Mouse (Mus musculus) lung, postnatal 25 days (tissue): ENCODE measurements around the gene Uvssa.

Experiments
- DNase-seq: peaks from one replicate; pipeline ENCODE4 v3.0.0; 2022; ENCODE audit warnings: low spot score

The Uvssa gene

DNA sequence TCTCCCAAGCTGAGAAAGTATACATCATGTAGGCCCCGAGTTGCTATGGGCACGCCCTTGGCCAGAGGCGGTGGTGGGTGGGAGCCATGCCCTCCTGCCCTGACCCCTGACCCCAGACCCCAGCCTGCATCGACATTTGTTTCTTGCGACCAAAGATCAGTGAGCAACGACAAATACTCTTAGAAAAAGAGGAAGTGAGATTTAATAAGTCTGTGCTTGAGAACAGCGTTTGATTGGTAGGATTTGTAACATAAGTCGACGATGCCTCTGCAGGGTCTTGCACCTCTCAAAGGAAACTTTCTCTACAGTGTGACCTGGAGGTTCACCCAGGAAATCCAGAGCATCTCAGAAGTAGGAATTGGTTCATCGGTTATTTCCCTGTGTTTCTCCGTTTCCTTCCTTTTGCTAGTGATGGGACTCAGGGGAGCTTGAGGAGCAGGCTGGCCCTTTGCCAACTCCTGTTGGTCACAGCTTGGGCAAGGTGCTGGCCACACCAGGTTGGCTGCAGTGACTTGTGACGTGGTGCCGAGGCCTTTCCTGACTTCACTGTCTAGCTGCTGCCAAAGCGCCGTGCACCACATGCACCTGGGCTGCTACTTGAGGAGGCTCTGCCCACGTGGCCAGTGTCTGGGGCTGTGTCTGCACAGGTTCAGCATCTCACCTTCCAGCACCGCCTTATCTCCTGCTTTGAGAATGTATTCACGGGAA, 5.9 kb upstream of the Uvssa start:
- DNase-seq = no peak

DNA sequence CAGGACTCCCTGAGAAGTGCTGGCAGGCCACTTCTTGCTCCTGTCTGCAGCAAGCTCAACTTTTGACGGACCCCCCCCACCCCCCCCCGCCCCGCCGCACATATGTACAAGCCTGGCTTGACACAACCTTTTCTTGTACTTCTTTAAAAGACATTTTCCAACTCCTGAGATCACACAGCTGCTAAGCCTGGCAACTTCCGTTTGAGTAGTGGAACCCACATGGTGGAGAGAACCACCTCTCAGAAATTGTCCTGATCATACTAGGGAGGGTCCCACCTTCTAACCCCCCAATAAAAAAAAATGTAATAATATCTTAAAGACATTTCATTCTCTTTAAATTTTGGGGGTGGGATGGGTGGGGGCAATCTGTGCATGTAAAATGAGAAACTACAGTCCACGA, 1.2 kb upstream of the Uvssa start:
- no peak for DNase-seq

DNA sequence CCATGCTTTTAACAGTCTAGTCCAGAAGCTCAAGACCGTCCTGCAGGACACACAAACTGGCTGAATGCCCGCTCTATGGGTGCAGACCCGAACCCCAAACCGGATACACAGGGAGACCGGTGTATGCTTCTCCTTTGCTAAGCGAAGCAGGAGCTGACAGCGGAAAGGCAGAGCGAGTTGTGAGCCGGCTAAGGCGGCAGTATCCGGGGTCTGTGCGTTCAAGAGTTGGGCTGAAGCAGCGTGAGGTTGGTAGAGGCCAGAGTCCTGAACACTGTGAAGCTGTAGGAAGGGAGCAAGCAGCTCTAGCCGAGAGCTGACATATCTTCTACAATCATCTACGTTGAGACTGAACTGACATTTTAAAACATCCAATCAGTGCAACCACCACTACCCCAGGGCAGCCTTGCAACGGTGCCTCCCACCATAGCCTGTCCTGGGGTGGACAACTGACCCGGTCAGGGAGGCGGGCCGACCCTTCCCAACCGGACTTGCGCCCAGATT, 498 bp upstream of the Uvssa start:
- peak; percentile 18 for DNase-seq

DNA sequence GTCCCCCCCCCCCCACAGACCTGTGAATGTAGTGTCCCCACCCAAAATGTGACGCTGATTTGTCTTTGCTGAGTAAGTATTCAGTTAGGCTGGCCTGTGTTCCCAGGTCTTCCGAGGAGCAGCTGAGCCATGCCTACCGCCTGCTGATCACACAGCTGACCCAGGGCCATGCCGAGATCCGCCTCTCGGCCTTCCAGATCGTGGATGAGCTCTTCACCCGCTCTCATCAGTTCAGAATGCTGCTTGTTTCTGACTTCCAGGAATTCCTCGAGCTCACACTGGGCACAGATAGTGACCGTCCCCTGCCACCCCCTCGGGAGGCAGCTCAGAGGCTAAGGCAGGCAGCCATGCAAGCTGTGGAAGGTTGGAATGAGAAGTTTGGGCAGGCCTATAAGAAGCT, 9.2 kb downstream of the Uvssa start:
- DNase-seq = no peak

DNA sequence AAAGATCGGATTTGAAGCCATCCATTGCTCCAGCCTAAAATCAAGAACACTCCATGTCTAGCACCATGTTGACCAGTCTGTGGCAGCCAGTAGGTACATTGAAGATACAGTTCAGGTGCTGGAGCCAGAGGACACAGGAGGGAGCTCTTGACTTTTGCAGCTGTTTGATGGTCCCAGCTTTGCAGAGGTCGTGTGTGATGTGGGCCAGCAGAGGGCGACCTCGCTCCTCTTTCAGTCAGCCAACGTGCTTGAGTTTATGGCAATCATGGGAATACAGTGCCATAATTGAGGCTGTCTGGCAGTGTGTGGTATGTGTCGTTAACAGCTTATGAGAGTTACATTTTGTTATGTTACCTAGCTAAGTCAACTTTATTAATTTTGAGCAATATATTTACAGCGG, 15.5 kb downstream of the Uvssa start:
- DNase-seq = peak; percentile 70

DNA sequence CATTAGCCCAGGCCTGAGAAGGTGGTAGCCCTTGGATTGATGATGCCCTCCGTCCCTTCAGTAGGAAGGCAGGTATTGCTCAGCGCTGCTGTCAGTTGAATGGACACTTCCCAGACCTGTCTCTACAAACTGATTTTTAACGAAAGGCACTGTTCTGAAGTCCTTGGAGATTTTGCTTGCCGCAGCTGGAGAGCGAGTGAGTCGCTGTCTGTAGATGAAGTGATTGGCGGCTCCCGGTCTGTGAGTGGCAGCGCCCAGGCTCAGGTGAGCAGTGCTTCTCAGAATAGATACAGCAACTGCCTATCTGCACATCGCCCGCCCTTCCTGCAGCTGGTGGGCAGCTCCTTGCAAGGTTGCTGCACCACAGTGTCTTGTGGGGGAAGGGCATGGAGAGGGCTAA, 17.3 kb downstream of the Uvssa start:
- DNase-seq = no peak

DNA sequence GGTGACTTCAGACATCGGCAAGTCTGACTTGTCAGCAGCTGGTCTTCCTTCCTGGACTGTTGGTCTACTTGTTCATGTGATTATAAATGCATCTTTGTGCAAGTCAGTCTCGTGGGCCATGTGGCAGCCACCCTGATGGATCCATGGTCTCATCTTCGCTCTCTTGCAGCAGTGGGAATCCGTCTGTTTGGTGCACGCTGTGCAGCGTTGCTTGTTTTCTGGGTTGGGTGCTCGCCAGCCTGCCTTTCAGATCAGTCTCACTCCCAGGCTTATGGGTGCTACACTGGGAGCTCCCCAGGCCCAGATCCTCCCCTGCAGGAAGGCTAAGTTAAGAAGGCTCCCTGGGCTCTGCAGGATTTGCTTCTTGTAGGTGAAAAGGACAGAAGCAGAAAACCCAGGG, 18.5 kb downstream of the Uvssa start:
- DNase-seq = no peak

DNA sequence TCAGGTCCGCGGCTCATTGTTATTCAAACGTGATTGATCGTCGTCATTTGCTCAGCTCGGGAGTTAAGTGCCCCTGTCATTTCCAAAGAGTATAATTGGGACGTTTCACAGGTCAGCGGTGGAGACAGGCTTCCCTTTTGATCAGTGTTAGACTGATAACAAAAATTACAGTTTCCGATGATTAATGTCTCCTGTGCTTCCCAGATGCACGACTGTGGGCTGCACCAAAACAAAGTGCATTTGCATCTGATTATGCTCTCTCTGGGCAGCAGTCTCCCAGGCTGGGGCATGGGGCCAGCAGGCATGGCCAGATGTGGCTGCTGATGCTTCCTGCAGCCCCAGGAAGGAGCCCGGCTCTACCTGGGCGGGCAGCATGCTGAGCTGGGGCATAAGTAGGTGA, 22.5 kb downstream of the Uvssa start:
- no peak for DNase-seq

DNA sequence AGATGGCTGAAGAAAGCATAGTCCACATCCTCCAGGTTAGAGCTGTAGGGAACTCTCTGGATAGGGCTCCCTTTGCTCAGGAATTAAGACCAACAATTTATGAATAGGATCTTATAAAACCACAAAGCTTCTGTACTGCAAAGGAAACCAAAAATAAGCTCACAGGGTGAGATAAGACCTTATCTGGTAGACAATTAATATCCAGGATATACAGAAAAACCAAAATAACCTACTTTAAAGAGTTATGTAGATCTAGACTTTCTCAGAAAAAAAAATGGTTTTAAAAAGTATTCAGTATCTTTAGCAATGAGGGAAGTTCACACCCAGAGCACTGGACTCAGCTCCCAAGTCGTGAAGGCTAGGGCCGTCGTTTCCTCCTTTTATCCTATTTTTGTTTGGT, 42.0 kb downstream of the Uvssa start:
- no peak for DNase-seq

DNA sequence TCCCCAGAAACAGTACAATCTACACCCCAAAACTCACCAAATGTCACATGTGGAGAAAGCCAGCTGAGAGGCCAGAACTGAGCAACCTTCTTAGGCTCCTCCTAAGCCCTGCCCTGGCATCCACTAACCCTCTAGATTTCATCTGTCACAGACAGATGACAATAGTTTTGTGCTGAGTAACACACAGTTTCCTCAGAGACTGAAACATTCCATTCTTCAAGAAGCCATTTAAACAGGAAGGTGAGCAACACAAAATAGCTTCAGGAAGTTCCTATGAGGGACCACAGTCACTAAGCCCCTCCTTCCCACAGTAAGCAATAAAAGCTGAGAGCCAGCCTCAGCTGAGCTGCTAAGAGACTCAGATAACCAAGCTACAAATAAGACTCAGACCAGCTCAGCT, 49.1 kb downstream of the Uvssa start:
- DNase-seq = no peak

DNA sequence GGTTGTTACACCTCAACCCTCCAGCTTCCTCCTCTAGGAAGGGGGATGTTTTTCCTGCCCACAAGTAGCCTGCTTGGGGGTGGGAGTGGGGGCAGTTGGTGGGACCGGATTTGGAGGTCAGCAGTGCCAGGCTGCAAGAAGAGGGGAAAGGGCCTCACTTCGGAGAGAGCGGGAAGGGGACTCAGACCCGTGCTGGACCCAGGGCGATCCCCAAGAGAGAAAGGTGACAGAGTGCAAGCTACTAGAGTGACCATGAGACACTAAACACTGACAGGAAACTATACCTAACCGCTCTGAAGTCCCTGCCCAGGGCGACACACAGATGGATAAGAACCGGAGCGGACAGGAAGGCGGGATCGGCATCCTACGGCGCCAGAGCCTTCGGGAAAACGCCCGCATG, 51.8 kb downstream of the Uvssa start:
- no peak for DNase-seq

DNA sequence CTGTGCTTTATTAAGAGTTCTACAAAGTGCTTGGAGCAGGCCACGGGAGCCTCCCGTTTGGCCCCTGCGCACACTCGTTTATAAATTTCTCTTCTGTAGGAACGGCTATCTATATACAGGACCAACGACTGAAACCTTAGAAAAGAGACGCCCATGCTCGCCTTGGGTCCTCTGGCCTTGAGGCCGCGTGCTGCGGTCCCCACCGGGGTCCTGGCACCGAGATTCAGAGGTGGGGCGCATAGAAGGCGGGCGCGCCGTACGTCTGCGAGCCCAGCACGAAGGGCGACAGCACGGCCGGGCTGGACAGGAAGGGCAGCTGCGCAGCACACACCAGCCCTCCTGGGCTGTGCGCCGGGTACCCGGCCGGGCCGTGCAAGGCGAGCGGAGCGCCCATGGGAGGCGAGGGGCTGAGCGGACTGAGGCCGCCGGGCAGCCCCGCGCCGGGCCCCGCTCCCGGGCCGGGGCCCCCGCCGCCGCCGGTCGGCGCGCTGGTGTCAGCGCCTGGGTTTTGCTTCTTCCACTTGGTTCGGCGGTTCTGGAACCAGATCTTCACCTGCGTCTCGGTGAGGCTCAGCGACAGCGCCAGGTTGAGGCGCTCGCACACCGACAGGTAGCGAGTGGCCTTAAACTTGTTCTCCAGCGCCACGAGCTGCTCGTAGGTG, 52.3 kb downstream of the Uvssa start:
- no peak for DNase-seq

DNA sequence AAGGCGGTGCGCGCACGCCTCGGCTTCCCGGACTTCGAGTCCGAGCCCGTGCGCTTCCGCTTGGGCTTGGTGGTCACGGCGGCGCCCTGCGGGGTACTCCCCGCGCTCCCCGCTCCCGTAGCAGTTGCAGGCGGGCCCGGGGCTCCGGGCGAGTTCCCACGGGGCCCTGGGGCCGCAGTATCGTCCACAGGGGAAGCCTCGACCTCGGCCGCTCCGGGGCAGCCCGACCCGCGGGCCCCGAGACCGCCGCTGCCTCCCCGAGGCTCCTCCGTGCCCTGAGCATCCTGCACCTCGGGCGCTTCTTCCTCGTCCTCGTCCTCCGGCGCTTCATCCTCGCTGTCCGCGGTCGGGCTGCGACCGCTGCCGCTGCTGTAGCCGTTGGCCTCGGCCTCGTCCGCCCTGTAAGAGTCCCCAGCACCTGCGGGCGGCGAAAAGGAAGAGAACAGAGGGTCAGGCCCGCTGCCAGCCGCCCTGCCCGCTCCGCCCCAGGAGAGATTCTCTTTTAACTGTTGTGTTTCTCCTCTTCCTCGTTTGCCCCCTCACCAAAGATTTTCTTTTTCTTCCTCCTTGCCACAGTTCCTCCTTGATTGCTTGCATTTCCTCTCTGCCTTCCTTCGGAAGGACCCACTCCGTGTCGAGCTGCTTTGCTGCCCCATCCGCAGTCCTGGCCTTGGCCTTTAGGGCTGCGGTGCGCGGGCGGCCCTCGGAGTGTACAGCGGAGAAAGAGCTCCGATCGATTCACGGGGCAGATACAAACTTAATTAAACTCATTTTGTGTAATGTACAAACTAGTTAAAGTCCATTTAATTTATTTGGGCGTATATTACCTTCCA, 53.0 kb downstream of the Uvssa start:
- no peak for DNase-seq

DNA sequence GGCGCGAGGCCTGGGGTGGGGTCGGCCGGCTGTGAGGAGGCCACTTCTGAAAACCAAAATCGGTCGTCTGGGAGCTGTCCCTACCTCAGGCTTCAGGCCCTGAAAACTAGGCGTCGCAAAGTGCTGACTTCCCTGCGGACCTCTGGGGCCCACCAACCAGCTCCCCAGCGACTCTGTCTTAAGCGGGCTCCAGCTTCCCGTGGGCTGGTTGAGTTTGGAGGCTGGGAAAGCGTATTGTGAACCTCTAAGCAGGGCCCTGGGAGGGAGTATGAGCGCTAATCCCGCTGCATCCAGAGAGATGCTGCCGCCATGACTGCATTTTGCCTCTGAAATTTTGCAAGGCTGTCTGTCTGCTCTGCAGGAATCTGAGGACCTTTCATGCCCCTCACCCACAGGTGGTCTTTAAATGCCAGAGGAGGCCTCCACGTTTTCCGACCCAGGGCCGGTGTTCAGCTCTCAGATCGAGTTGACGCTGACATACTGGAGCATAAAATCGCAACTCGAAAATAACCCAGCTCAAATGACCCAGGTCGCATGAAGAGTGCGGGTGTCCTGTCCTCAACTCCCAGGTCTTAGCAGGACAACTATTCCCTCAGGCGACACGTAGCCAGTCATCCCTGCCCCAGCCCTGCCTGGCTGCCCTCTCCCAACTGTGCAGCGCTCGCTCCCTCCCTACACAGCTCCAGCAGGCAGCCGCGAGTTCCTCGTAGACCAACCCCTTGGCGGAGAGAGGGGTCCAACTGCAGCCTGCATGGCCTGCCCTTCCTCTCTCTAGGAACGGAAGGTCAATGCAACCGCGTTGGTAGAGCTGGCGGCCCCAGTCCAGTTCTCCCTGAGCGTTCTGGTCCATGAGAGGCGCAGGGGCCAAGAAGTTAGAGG, 53.9 kb downstream of the Uvssa start:
- no peak for DNase-seq

DNA sequence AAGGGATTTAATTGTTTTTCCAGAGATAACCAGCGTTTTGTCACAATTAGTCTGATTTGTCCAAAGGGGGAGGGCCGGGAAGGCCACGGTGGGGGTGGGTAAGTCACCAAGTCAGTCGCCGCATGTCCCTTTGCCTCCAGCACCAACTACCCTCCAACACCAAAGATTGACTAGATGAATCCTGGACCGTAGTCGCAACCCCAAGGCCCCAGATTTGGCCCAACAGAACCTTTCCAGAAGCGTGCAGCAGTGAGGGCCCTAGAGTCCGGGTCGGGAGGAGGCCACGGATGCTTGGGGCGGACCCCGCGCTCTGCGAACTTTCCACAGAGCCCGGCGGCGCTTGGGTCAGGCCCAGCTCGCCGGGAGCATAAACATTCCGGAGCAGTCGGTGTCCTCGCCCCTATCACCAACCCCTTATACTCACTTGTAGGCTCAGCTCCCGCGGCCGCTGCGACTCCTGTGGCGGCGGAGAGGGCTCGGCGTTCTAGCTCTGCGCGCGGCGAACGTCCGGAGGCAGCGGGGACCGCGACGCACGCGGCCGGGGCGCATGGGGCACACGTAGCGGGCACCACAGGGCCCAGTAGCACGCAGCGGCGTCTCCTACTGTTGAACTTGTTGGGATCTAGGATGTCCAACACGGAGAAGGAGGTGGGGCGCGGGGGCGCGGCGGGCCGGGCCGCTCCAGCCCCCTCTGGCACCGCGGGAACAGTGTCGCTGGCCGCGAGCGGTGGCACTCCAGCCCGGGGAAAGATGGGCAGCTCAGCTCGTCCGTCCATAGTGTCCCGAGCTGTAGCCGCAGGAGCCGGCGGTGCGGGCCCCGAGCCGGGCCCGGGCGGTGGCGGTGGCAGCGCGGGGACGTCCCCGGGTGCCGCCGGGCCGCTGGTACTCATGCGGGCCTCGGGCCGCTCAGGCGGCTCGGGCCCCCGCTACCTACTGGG, 55.1 kb downstream of the Uvssa start, which contains the start of gene Nkx1-1:
Gene Nkx1-1 (minus strand): TSS at position 776 of the 938 bp plus-strand sequence.
- DNase-seq = no peak

DNA sequence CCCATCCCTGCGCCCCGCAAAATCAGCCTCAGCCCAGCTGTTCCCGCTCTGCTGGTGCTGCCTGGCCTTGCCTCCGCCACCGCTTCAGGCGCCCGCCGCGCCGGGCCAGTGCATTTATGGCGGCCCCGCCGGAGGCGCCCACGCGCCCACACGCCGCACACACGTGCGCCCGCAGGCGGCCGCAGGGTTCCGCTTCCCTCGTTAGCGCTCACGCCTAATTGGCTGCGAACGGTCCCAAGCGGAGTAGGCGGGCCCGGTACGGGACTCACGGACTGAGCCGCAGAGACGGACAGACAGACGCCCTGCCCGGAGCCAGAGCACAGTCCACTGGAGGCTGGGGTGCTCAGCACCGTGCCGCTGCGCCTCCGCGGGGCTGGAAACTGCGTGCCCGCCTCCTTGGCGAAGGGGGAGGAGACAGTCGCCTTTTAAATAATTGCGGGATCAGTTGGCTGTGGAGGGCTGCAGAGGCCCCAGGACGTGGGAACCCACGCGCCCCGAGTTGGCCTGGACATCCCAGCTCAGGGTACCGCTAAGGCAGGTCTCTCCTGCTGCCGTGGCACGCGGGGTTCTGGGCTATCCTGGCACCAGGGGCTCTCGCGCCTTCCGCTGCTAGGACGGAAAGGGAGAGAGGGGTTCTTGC, 55.9 kb downstream of the Uvssa start:
- no peak for DNase-seq

DNA sequence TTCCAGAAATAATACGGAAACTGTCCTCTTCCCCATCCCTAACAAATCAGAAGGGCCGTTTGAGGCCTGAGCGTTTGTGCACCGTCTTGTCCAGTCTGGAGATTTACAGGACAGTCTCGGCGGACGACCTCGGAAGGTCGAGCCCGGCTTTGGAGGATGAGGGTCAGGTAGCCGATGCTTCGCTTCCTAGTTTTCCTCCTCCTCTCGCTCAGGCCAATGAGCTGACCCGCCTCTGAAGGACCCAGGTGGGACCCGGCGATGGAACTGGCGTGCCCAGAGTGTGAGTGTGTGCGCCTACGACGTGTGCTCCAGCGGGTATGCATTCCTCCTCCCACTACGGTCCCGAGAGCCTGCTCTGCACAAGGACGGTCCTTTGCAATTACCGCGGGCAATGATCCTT, 56.8 kb downstream of the Uvssa start:
- no peak for DNase-seq

DNA sequence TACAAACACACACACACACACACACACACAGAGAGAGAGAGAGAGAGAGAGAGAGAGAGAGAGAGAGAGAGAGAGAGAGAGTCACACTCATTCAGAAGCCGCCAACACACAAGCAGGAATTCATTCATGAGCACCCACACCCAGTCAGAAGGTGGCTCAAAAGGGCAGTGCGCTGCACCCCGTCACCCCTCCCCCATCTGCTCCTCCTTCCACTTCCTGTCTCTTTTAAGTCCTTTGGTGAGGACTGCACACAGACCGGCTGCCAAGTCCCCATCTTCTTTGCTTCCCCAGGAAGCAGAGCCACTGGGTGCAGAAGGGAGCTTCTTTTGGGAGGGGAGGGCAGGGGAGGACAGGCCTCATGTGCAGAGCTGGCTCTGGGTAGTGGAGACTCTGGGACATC, 57.6 kb downstream of the Uvssa start:
- no peak for DNase-seq

DNA sequence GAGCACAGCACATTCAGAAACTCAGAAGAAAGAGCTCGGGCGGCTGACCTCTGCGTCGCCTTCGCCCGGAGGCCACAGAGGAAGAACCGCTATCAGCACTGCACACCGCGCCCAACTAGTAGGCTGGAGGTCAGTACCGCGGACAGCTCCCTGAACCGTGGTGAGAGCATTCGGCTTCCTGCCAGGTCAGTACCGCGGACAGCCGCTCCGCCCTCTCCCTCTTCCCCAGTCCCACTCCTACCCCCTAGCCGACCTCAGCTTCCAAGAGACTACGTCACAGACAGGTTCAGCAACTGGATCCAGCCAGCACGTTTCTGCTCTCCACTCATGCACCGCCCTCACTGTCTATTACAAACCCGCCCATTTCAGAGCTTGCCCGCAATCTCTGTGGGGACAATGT, 59.9 kb downstream of the Uvssa start:
- DNase-seq = peak; percentile 83
